Mouse (Mus musculus) erythroblast, adult 5-6 weeks (primary cell): ENCODE measurements around the gene Olfr366. TPM values are rescaled to one million over a fixed set of nuclear protein-coding genes. Genes with fewer than 3 reads are reported as not detected.
"Not testable (repeated sequence)": the region's sequence is repeated elsewhere in the genome, so short reads cannot be mapped to it uniquely, and the experiment has no call there.

Experiments
- ATAC-seq: replicated peaks from 2 replicates; pipeline ENCODE4 v1.8.0; 2016; ENCODE audit warnings: moderate number of reproducible peaks, mild to moderate bottlenecking, moderate TSS enrichment, inconsistent platforms; ENCODE audit not compliant: poor library complexity, low FRiP score, severe bottlenecking
- total RNA-seq, 2 experiments: library from RNA; stranded (forward) in 1 of 2; stranded (reverse) in 1 of 2; fragments of 150-400 nt in 1 of 2; fragments of 200-764, 138-1000 nt in 1 of 2; gene quantifications; 2 replicates each; pipeline versions ENCODE4 v1.2.3 to v1.2.4; 2015 to 2017; ENCODE audit warnings: low replicate concordance in 2 of 2

Olfr366 gene
- not detected in 2 replicates for total RNA-seq (2015; ENCODE audit: low replicate concordance)
- not detected in 2 replicates for total RNA-seq (2017; ENCODE audit: low replicate concordance)

- no peak for ATAC-seq
These were observed at the start of gene Olfr366 for GRCm38 (mm10) chr2:37211274-37211673. Gene Olfr366, plus strand, starts transcription at chr2:37211574.

DNA sequence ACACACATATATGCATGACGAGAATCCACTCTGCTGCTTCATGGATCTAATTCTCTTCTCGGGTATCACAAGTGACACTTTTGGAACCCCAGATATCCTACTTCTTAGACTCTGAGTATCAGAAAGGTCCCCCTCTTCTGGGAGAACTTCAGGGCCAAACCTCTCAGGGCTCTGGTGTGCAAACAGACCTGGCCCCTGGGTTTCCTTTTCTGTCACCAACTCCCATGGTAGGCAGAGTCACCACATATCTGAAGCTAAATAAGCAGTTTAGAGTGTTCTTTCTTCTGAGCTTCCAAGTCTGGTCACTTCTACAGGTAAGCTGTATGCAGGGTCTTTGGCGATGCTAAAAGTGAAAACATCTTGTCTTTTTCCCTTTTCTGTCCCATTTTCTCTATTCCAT, 23.5 kb upstream of the Olfr366 start, which contains the start of gene Olfr365:
TSS of gene Olfr365 (plus strand) at position 301 of the 400 bp plus-strand sequence.
- no peak for ATAC-seq

DNA sequence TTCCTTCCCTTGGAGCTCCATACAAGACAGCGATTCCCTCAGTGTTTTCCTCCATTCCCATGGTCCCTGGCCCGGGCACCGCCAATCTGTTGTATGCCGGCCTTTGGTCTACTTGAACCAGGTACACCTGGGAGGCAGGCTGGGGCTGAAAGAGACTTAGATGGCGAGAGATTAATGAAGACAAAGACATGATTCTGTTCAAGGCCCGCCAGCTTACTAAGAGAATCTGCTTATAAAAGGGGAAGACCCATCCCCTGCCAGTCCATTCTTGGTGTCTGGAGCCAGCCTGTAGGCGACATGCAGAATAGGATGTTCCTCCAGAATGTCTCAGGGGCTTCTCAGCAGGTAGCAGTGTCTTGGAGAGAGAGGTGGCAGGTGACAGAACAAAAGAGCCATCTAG, 50.4 kb downstream of the Olfr366 start:
- not testable (repeated sequence) for ATAC-seq

Other genes with a start within 250 kb of the Olfr366 start
- gene Olfr357, start 217.7 kb upstream of the Olfr366 start, total RNA-seq (2015; ENCODE audit: low replicate concordance): not detected in 2 replicates
- not detected in 2 replicates for gene Olfr357, start 217.7 kb upstream of the Olfr366 start, total RNA-seq (2017; ENCODE audit: low replicate concordance)
- not detected in 2 replicates for gene Olfr358, start 202.2 kb upstream of the Olfr366 start, total RNA-seq (2015; ENCODE audit: low replicate concordance)
- not detected in 2 replicates for gene Olfr358, start 202.2 kb upstream of the Olfr366 start, total RNA-seq (2017; ENCODE audit: low replicate concordance)
- gene Olfr360, start 145.8 kb upstream of the Olfr366 start, total RNA-seq (2015; ENCODE audit: low replicate concordance): not detected in 2 replicates
- not detected in 2 replicates for gene Olfr360, start 145.8 kb upstream of the Olfr366 start, total RNA-seq (2017; ENCODE audit: low replicate concordance)
- not detected in 2 replicates for gene Olfr361, start 122.3 kb upstream of the Olfr366 start, total RNA-seq (2015; ENCODE audit: low replicate concordance)
- gene Olfr361, start 122.3 kb upstream of the Olfr366 start, total RNA-seq (2017; ENCODE audit: low replicate concordance): not detected in 2 replicates
- not detected in 2 replicates for gene Olfr362, start 93.7 kb upstream of the Olfr366 start, total RNA-seq (2015; ENCODE audit: low replicate concordance)
- not detected in 2 replicates for gene Olfr362, start 93.7 kb upstream of the Olfr366 start, total RNA-seq (2017; ENCODE audit: low replicate concordance)
- not detected in 2 replicates for gene Olfr364-ps1, start 72.3 kb upstream of the Olfr366 start, total RNA-seq (2015; ENCODE audit: low replicate concordance)
- gene Olfr364-ps1, start 72.3 kb upstream of the Olfr366 start, total RNA-seq (2017; ENCODE audit: low replicate concordance): not detected in 2 replicates
- not detected in 2 replicates for gene Olfr365, start 23.4 kb upstream of the Olfr366 start, total RNA-seq (2015; ENCODE audit: low replicate concordance)
- not detected in 2 replicates for gene Olfr365, start 23.4 kb upstream of the Olfr366 start, total RNA-seq (2017; ENCODE audit: low replicate concordance)
- not detected in 2 replicates for gene Olfr368, start 114.9 kb downstream of the Olfr366 start, total RNA-seq (2015; ENCODE audit: low replicate concordance)
- gene Olfr368, start 114.9 kb downstream of the Olfr366 start, total RNA-seq (2017; ENCODE audit: low replicate concordance): not detected in 2 replicates
- 9.0 and 19.4 TPM in 2 replicates for gene Pdcl, start 147.8 kb downstream of the Olfr366 start, total RNA-seq (2015; ENCODE audit: low replicate concordance)
- 19.6 and 24.3 TPM in 2 replicates for gene Pdcl, start 147.8 kb downstream of the Olfr366 start, total RNA-seq (2017; ENCODE audit: low replicate concordance)
- gene Rc3h2, start 211.3 kb downstream of the Olfr366 start, total RNA-seq (2015; ENCODE audit: low replicate concordance): 40.1 and 52.1 TPM in 2 replicates
- 52.0 and 64.7 TPM in 2 replicates for gene Rc3h2, start 211.3 kb downstream of the Olfr366 start, total RNA-seq (2017; ENCODE audit: low replicate concordance)
- gene Zbtb26, start 231.6 kb downstream of the Olfr366 start, total RNA-seq (2015; ENCODE audit: low replicate concordance): 1.2 and 3.1 TPM in 2 replicates
- 3.5 and 5.9 TPM in 2 replicates for gene Zbtb26, start 231.6 kb downstream of the Olfr366 start, total RNA-seq (2017; ENCODE audit: low replicate concordance)
- 3.3 and 7.5 TPM in 2 replicates for gene Zbtb6, start 231.6 kb downstream of the Olfr366 start, total RNA-seq (2015; ENCODE audit: low replicate concordance)
- gene Zbtb6, start 231.6 kb downstream of the Olfr366 start, total RNA-seq (2017; ENCODE audit: low replicate concordance): 8.5 and 10.0 TPM in 2 replicates
- 8.3 and 19.9 TPM in 2 replicates for gene Rabgap1, start 231.7 kb downstream of the Olfr366 start, total RNA-seq (2015; ENCODE audit: low replicate concordance)
- 6.2 and 12.5 TPM in 2 replicates for gene Rabgap1, start 231.7 kb downstream of the Olfr366 start, total RNA-seq (2017; ENCODE audit: low replicate concordance)